Mouse (Mus musculus): ENCODE results near the gene Prkch.
"Not testable (repeated sequence)": the region's sequence is repeated elsewhere in the genome, so short reads cannot be mapped to it uniquely, and the experiment has no call there.

The Prkch gene

GRCm38 (mm10) chr12:73584610-73585240, at the start of gene Prkch:
Gene Prkch, plus strand, starts transcription at chr12:73584796.
- peak; percentile 91 for DNase-seq

- DNase-seq: peak; percentile 66
Measured at GRCm38 (mm10) chr12:73537499-73538138, 47.0 kb upstream of the Prkch start.

- DNase-seq: not testable (repeated sequence)
Measured at GRCm38 (mm10) chr12:73538139-73538508, 46.5 kb upstream of the Prkch start.

GRCm38 (mm10) chr12:73539151-73539550, 45.4 kb upstream of the Prkch start:
- no peak for DNase-seq

GRCm38 (mm10) chr12:73540402-73540801, 44.2 kb upstream of the Prkch start:
- no peak for DNase-seq

GRCm38 (mm10) chr12:73543191-73543590, 41.4 kb upstream of the Prkch start:
- DNase-seq: no peak

- DNase-seq: peak; percentile 48
Measured at GRCm38 (mm10) chr12:73544736-73545671, 39.6 kb upstream of the Prkch start.

GRCm38 (mm10) chr12:73545672-73546085, 38.9 kb upstream of the Prkch start:
- DNase-seq: peak; percentile 82

- DNase-seq: peak; percentile 59
Measured at GRCm38 (mm10) chr12:73546086-73546711, 38.4 kb upstream of the Prkch start, which contains the start of gene Tmem30b. Gene Tmem30b, minus strand, starts transcription at chr12:73546392.

- DNase-seq: no peak
Measured at GRCm38 (mm10) chr12:73547646-73548045, 37.0 kb upstream of the Prkch start.

- no peak for DNase-seq
Measured at GRCm38 (mm10) chr12:73548259-73548658, 36.3 kb upstream of the Prkch start.

- DNase-seq: peak; percentile 79
Measured at GRCm38 (mm10) chr12:73554155-73554554, 30.4 kb upstream of the Prkch start.

- no peak for DNase-seq
Measured at GRCm38 (mm10) chr12:73558525-73559195, 25.9 kb upstream of the Prkch start.

- DNase-seq: peak; percentile 62
Measured at GRCm38 (mm10) chr12:73560091-73560490, 24.5 kb upstream of the Prkch start.

- DNase-seq: not testable (repeated sequence)
Measured at GRCm38 (mm10) chr12:73563122-73563521, 21.5 kb upstream of the Prkch start.

GRCm38 (mm10) chr12:73564176-73564575, 20.4 kb upstream of the Prkch start:
- no peak for DNase-seq

- peak; percentile 47 for DNase-seq
Measured at GRCm38 (mm10) chr12:73564795-73565619, 19.6 kb upstream of the Prkch start.

GRCm38 (mm10) chr12:73565620-73565969, 19.0 kb upstream of the Prkch start:
- DNase-seq: no peak

GRCm38 (mm10) chr12:73574632-73575031, 10.0 kb upstream of the Prkch start:
- no peak for DNase-seq

- DNase-seq: no peak
Measured at GRCm38 (mm10) chr12:73578141-73578540, 6.5 kb upstream of the Prkch start.

- no peak for DNase-seq
Measured at GRCm38 (mm10) chr12:73580811-73581210, 3.8 kb upstream of the Prkch start.

GRCm38 (mm10) chr12:73583318-73583717, 1.3 kb upstream of the Prkch start:
- DNase-seq: no peak

Measured in thymus, postnatal 4 days (tissue).